ENCODE assay signal across 8 mouse cellular contexts in genomic region chr17:45251034-45251730, GRCm38 (mm10).
DNase-seq lines count a peak whose midpoint lies in the region; ATAC-seq lines count a peak whose summit lies in the region.

No protein-coding gene starts in this region.

- DNase-seq in 3T3-L1 (ENCODE audit: low read depth, low spot score) = peak; percentile 37
- peak; percentile 89 for DNase-seq in adrenal gland, postnatal 14 days
- DNase-seq in embryonic facial prominence, embryonic 10.5 days (ENCODE audit: low spot score) = peak; percentile 84
- peak; percentile 86 for DNase-seq in heart, embryonic 10.5 days (ENCODE audit: low spot score)
- peak; percentile 15 to 46 for DNase-seq in spleen, postnatal 14 days (ENCODE audit: low spot score in 2 of 2)

- H3K4me2 ChIP-seq in kidney, embryonic 14.5 days (replicated peaks; ENCODE audit: low read depth, low read length) = peak overlapping the region; percentile 24; the same call in 1 of the 2 replicates
- peak overlapping the region; percentile 47 for H3K4me2 ChIP-seq in limb, embryonic 13.5 days (replicated peaks)

- no peaks in the 10 kb centered on the region for H3K36me3 ChIP-seq in embryonic facial prominence, embryonic 10.5 days (replicated peaks)
- H3K36me3 ChIP-seq in heart, embryonic 10.5 days = no peaks in the 10 kb centered on the region
- H3K36me3 ChIP-seq in kidney, embryonic 14.5 days (ENCODE audit: control insufficient read depth, insufficient read depth, low read length) = no peaks in the 10 kb centered on the region
- no peaks in the 10 kb centered on the region for H3K36me3 ChIP-seq in limb, embryonic 13.5 days

- 24% methylated on average over 22 of the region's 22 CpGs for WGBS in embryonic facial prominence, embryonic 10.5 days
- WGBS in heart, embryonic 10.5 days = 32% methylated on average over 22 of the region's 22 CpGs
- WGBS in kidney, embryonic 14.5 days = 29% methylated on average over 22 of the region's 22 CpGs
- WGBS in limb, embryonic 13.5 days = 22% methylated on average over 22 of the region's 22 CpGs

- H3K4me1 ChIP-seq in embryonic facial prominence, embryonic 10.5 days = peaks cover 34% of the 10 kb centered on the region
- H3K4me1 ChIP-seq in heart, embryonic 10.5 days = peaks cover 6% of the 10 kb centered on the region; the same call in 1 of the 2 replicates
- 0 out of 2 replicates have a peak, but pooled peaks cover 5% of the 10 kb centered on the region for H3K4me1 ChIP-seq in kidney, embryonic 14.5 days (ENCODE audit: control insufficient read depth, insufficient read depth, low read length)
- peaks cover 51% of the 10 kb centered on the region for H3K4me1 ChIP-seq in limb, embryonic 13.5 days

- H3K27ac ChIP-seq in embryonic facial prominence, embryonic 10.5 days (replicated peaks) = peak overlapping the region; percentile 77
- no peak overlapping the region; the same call in 1 of the 2 replicates for H3K27ac ChIP-seq in heart, embryonic 10.5 days
- no peak overlapping the region for H3K27ac ChIP-seq in kidney, embryonic 14.5 days (ENCODE audit: low read depth, low read length)
- peak overlapping the region; percentile 12; the same call in 1 of the 2 replicates for H3K27ac ChIP-seq in limb, embryonic 13.5 days

- no peak overlapping the region for H3K9ac ChIP-seq in kidney, embryonic 14.5 days (ENCODE audit: low read depth, low read length)
- no peak overlapping the region for H3K9ac ChIP-seq in limb, embryonic 13.5 days

- no peaks in the 10 kb centered on the region for H3K9me3 ChIP-seq in embryonic facial prominence, embryonic 10.5 days
- H3K9me3 ChIP-seq in heart, embryonic 10.5 days = no peaks in the 10 kb centered on the region
- no peaks in the 10 kb centered on the region for H3K9me3 ChIP-seq in kidney, embryonic 14.5 days (ENCODE audit: control insufficient read depth, low read length)
- no peaks in the 10 kb centered on the region for H3K9me3 ChIP-seq in limb, embryonic 13.5 days

- H3K4me3 ChIP-seq in embryonic facial prominence, embryonic 10.5 days = peak overlapping the region; percentile 46
- H3K4me3 ChIP-seq in heart, embryonic 10.5 days = peak overlapping the region; percentile 33
- H3K4me3 ChIP-seq in kidney, embryonic 14.5 days (ENCODE audit: low read length) = no peak overlapping the region
- no peak overlapping the region for H3K4me3 ChIP-seq in limb, embryonic 13.5 days

- ATAC-seq in kidney, embryonic 14.5 days (ENCODE audit: low FRiP score, low TSS enrichment) = peak; percentile 55; the same call in 1 of the 2 replicates
- 0 out of 2 replicates have a peak, but pooled peaks have one; percentile 41 for ATAC-seq in limb, embryonic 13.5 days (ENCODE audit: low FRiP score, low read depth)
- ATAC-seq in monocyte, adult 5-6 weeks (replicated peaks; ENCODE audit: insufficient number of reproducible peaks, low FRiP score, low TSS enrichment, poor library complexity, severe bottlenecking) = peak; percentile 31; the same call in 1 of the 2 replicates

- H3K27me3 ChIP-seq in embryonic facial prominence, embryonic 10.5 days (replicated peaks; ENCODE audit: low read depth, poor library complexity, severe bottlenecking) = 0 out of 2 replicates have a peak, but pooled peaks cover 9% of the 10 kb centered on the region
- peaks cover 3% of the 10 kb centered on the region for H3K27me3 ChIP-seq in heart, embryonic 10.5 days (ENCODE audit: insufficient read depth, poor library complexity, severe bottlenecking)
- H3K27me3 ChIP-seq in kidney, embryonic 14.5 days (ENCODE audit: control insufficient read depth, insufficient read depth, low read length) = peaks cover 5% of the 10 kb centered on the region; the same call in 1 of the 2 replicates
- peaks cover 50% of the 10 kb centered on the region for H3K27me3 ChIP-seq in limb, embryonic 13.5 days

Comparison
In these comparisons a context has a peak if more than half of its experiments do, and no peak if none do; other contexts are left out.
1. DNase-seq: peak in every context shown above with its lines; median percentile 89 in adrenal gland, postnatal 14 days; 86 in heart, embryonic 10.5 days; 84 in embryonic facial prominence, embryonic 10.5 days; 37 in 3T3-L1; 30 in spleen, postnatal 14 days.
2. H3K27ac ChIP-seq: peak in embryonic facial prominence, embryonic 10.5 days (single experiment) and limb, embryonic 13.5 days (single experiment); none in heart, embryonic 10.5 days (single experiment) and kidney, embryonic 14.5 days (single experiment).
3. H3K4me3 ChIP-seq: peak in embryonic facial prominence, embryonic 10.5 days (single experiment) and heart, embryonic 10.5 days (single experiment); none in kidney, embryonic 14.5 days (single experiment) and limb, embryonic 13.5 days (single experiment).
4. Peak in every context shown above with its lines, with median percentiles within 50 percentile points of each other: ATAC-seq.